8 mouse cellular contexts compared by ENCODE assay signal in genomic region chr7:27928818-27929695, GRCm38 (mm10). TPM values are rescaled to one million over a fixed set of nuclear protein-coding genes. Genes with fewer than 3 reads are reported as not detected.
DNase-seq lines count a peak whose midpoint lies in the region; TF ChIP-seq lines count a peak whose summit lies in the region.

Gene Zfp974, minus strand, starts transcription at chr7:27929460.

- H3K9ac ChIP-seq in heart, adult 2 months (ENCODE audit: low read depth, low read length), result peak within 1 kb of the TSS; percentile 68
- H3K9ac ChIP-seq in liver, adult 2 months (ENCODE audit: low read depth, low read length), result peak within 1 kb of the TSS; percentile 77

- 0 out of 2 replicates have a peak, but pooled peaks have one; percentile 34 for TF ChIP-seq POLR2A in heart, adult 2 months (IDR thresholded peaks at IDR 0.05; ENCODE audit: insufficient read depth, low read depth, low read length)
- TF ChIP-seq POLR2A in kidney, adult 2 months (IDR thresholded peaks at IDR 0.05; ENCODE audit: low read depth, low read length), result no peak
- TF ChIP-seq POLR2A in liver, adult 2 months (IDR thresholded peaks at IDR 0.05; ENCODE audit: extremely low read depth, insufficient read depth, low read length), result no peak
- TF ChIP-seq POLR2A in myocyte (IDR thresholded peaks at IDR 0.05; ENCODE audit: insufficient read length, low read depth), result no peak

- TF ChIP-seq EP300 in heart, adult 2 months (IDR thresholded peaks at IDR 0.05; ENCODE audit: insufficient read depth, low read depth, low read length), result no peak

- peak; percentile 59 for DNase-seq in 416B (ENCODE audit: low read depth)
- DNase-seq in adrenal gland, postnatal 10 days, result peak; percentile 77
- DNase-seq in embryonic facial prominence, embryonic 10.5 days (ENCODE audit: low spot score), result peak; percentile 78
- DNase-seq in heart, adult 2 months, result peak; percentile 69
- DNase-seq in kidney, adult 2 months, result peak; percentile 62
- peak; percentile 60 for DNase-seq in liver, adult 2 months (ENCODE audit: extremely low read depth, low read depth, low spot score)
- peak; percentile 38 to 66 for DNase-seq in spleen, postnatal 4 days (ENCODE audit: low spot score in 2 of 2)

- H3K4me2 ChIP-seq in myocyte (ENCODE audit: low read depth), result peak within 1 kb of the TSS; percentile 89

- H3K4me3 ChIP-seq in embryonic facial prominence, embryonic 10.5 days, result peak within 1 kb of the TSS; percentile 70
- peak within 1 kb of the TSS; percentile 73 for H3K4me3 ChIP-seq in heart, adult 2 months
- peak within 1 kb of the TSS; percentile 98 for H3K4me3 ChIP-seq in kidney, adult 2 months (ENCODE audit: insufficient read depth, low read depth, low read length)
- H3K4me3 ChIP-seq in liver, adult 2 months (ENCODE audit: insufficient read depth, low read depth, low read length), result peak within 1 kb of the TSS; percentile 70
- peak within 1 kb of the TSS; percentile 80 for H3K4me3 ChIP-seq in myocyte

- H3K79me2 ChIP-seq in heart, adult 2 months (replicated peaks; ENCODE audit: control insufficient read depth, insufficient read depth, low read length), result no peaks in the 10 kb centered on the region
- H3K79me2 ChIP-seq in liver, adult 2 months (ENCODE audit: control insufficient read depth, insufficient read depth, low read length), result no peaks in the 10 kb centered on the region
- H3K79me2 ChIP-seq in myocyte (ENCODE audit: control insufficient read depth, insufficient read depth), result no peaks in the 10 kb centered on the region

- peak within 1 kb of the TSS; percentile 3 for H3ac ChIP-seq in myocyte (ENCODE audit: control insufficient read depth, insufficient read length)

- TF ChIP-seq CTCF in heart, adult 2 months (IDR thresholded peaks at IDR 0.05), result no peak
- no peak for TF ChIP-seq CTCF in kidney, adult 2 months (conservative IDR thresholded peaks at IDR 0.05; ENCODE audit: insufficient read depth, insufficient read length, low read depth, low read length)
- TF ChIP-seq CTCF in liver, adult 2 months (IDR thresholded peaks at IDR 0.05; ENCODE audit: low read depth, low read length), result no peak

- peaks cover 17% of the 10 kb centered on the region for H3K4me1 ChIP-seq in embryonic facial prominence, embryonic 10.5 days
- no peaks in the 10 kb centered on the region; the same call in 1 of the 2 replicates for H3K4me1 ChIP-seq in heart, adult 2 months (ENCODE audit: control insufficient read depth, insufficient read depth, low read length)
- H3K4me1 ChIP-seq in kidney, adult 2 months (ENCODE audit: control insufficient read depth, insufficient read depth, low read length), result peaks cover 5% of the 10 kb centered on the region
- H3K4me1 ChIP-seq in liver, adult 2 months (ENCODE audit: control insufficient read depth, insufficient read depth, low read length), result peaks cover 4% of the 10 kb centered on the region

- intact Hi-C loops in heart, adult 2 months (cut with DNase I), result loop anchor here (5.0 kb wide), 1 partner anchor 67 kb away; no protein-coding TSS in a partner anchor

- peaks cover 15% of the 10 kb centered on the region for H3K36me3 ChIP-seq in embryonic facial prominence, embryonic 10.5 days (replicated peaks)
- no peaks in the 10 kb centered on the region for H3K36me3 ChIP-seq in heart, adult 2 months (ENCODE audit: control insufficient read depth, insufficient read depth, low read length)
- H3K36me3 ChIP-seq in kidney, adult 2 months (ENCODE audit: control insufficient read depth, insufficient read depth, low read length), result peaks cover 3% of the 10 kb centered on the region; the same call in 1 of the 2 replicates
- H3K36me3 ChIP-seq in liver, adult 2 months (ENCODE audit: control insufficient read depth, insufficient read depth, low read length), result peaks cover 5% of the 10 kb centered on the region; the same call in 1 of the 2 replicates
- H3K36me3 ChIP-seq in myocyte (ENCODE audit: control insufficient read depth, insufficient read depth), result peaks cover 3% of the 10 kb centered on the region

- H3K9me3 ChIP-seq in embryonic facial prominence, embryonic 10.5 days, result no peaks in the 10 kb centered on the region

- H3K27me3 ChIP-seq in embryonic facial prominence, embryonic 10.5 days (replicated peaks; ENCODE audit: low read depth, poor library complexity, severe bottlenecking), result no peaks in the 10 kb centered on the region
- H3K27me3 ChIP-seq in heart, adult 2 months (ENCODE audit: control insufficient read depth, insufficient read depth, low read length), result no peaks in the 10 kb centered on the region
- H3K27me3 ChIP-seq in kidney, adult 2 months (replicated peaks; ENCODE audit: control insufficient read depth, insufficient read depth, low read length), result no peaks in the 10 kb centered on the region
- H3K27me3 ChIP-seq in liver, adult 2 months (ENCODE audit: control insufficient read depth, insufficient read depth, low read length), result no peaks in the 10 kb centered on the region
- no peaks in the 10 kb centered on the region for H3K27me3 ChIP-seq in myocyte (ENCODE audit: control insufficient read depth, insufficient read depth, insufficient read length)

- peak within 1 kb of the TSS; percentile 83 for H3K27ac ChIP-seq in embryonic facial prominence, embryonic 10.5 days (replicated peaks)
- peak within 1 kb of the TSS; percentile 54 for H3K27ac ChIP-seq in heart, adult 2 months
- peak within 1 kb of the TSS; percentile 17; the same call in 1 of the 2 replicates for H3K27ac ChIP-seq in kidney, adult 2 months (ENCODE audit: insufficient read depth, low read depth, low read length)
- no peak within 1 kb of the TSS for H3K27ac ChIP-seq in liver, adult 2 months (replicated peaks; ENCODE audit: insufficient read depth, low read depth, low read length)

- WGBS in embryonic facial prominence, embryonic 10.5 days, result 5% methylated on average over 40 of the region's 40 CpGs
- WGBS in heart, adult 2 months, result 4% methylated on average over 40 of the region's 40 CpGs
- 4% methylated on average over 40 of the region's 40 CpGs for WGBS in kidney, adult 2 months
- WGBS in liver, adult 2 months, result 6% methylated on average over 40 of the region's 40 CpGs

TF ChIP-seq in myocyte, 11 proteins besides CTCF, POLR2A, EP300 and RAD21:
- TF ChIP-seq TCF12 (IDR thresholded peaks at IDR 0.05; ENCODE audit: insufficient read depth, poor library complexity, severe bottlenecking) (no peak), TCF3 (IDR thresholded peaks at IDR 0.05; ENCODE audit: insufficient read length, low read depth) (no peak), E2F4 (IDR thresholded peaks at IDR 0.05; ENCODE audit: insufficient read depth) (no peak), USF1 (IDR thresholded peaks at IDR 0.05; ENCODE audit: low read depth) (no peak)

RNA-seq across cellular contexts. Expression of gene Zfp974, which starts in this region (rescaled TPM):
- total RNA-seq in adrenal gland, postnatal 10 days (2021), result 10 to 100 TPM in 1 of 2 experiments, 1 to 10 TPM in 1; 8.9 to 12.8 TPM
- 9.8 and 10.9 TPM in 2 replicates for polyA plus RNA-seq in embryonic facial prominence, embryonic 10.5 days (2016; fragmentation: Nextera tagmentation; extraction: Ambion mirVana)
- 1 to 10 TPM; 4.3 to 4.4 TPM for total RNA-seq in heart, adult 2 months (2021)
- 1.6 and 1.8 TPM in 2 replicates for polyA plus RNA-seq in heart, adult 2 months (2012; rRNA removed)
- 2.1 and 2.5 TPM in 2 replicates for polyA plus RNA-seq in kidney, adult 2 months (2012; rRNA removed)
- total RNA-seq in liver, adult 2 months (2014; rRNA removed), result 3.9 and 4.9 TPM in 2 replicates
- polyA plus RNA-seq in liver, adult 2 months (2012; rRNA removed), result 0.49 and 0.80 TPM in 2 replicates
- 2.5 TPM for polyA plus RNA-seq in myocyte (2012; fragmentation: generic; extraction: Trizol)
